Mouse (Mus musculus): ENCODE measurements around the gene Serpinb9b. TPM values are rescaled to one million over a fixed set of nuclear protein-coding genes. Genes with fewer than 3 reads are reported as not detected.

The Serpinb9b gene
- total RNA-seq, 2 experiments from 2014 or later = not detected

GRCm38 (mm10) chr13:33067387-33067977, 40.3 kb downstream of the Serpinb9b start:
- Histone ChIP-seq H3K27ac (no peak overlapping the region), H3K4me3 (no peak overlapping the region)
- TF ChIP-seq CTCF (conservative IDR thresholded peaks at IDR 0.05) = no peak
- DNase-seq (ENCODE audit: low spot score in 2 of 2) = no peak

DNA sequence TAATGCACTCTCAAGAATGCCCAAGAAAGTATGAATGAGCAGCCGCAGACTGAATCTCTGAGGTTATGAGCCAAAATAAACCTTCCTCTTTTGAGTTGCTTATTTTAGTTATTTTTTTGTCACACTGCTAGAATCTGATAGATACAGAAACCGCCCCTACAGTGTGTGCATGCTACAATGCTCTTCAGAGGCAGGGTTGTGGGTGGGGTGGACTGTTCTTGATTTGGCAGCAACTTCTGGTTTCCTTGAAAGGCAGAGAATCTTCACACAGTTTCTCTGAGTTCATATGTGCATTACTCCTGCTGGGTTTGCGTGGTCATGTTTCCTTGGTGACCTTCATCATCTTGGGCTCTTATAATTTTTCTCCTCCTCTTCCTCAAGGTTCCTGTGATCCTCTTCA, 40.9 kb downstream of the Serpinb9b start:
- H3K4me3 ChIP-seq = no peak overlapping the region
- H3K27ac ChIP-seq = no peak overlapping the region
- no peak for TF ChIP-seq CTCF (conservative IDR thresholded peaks at IDR 0.05)
- no peak for DNase-seq (ENCODE audit: low spot score in 2 of 2)

- H3K4me3 ChIP-seq = no peak overlapping the region
- no peak for DNase-seq (ENCODE audit: low spot score in 2 of 2)
These were observed 44.6 kb downstream of the Serpinb9b start for GRCm38 (mm10) chr13:33071776-33072175.

DNA sequence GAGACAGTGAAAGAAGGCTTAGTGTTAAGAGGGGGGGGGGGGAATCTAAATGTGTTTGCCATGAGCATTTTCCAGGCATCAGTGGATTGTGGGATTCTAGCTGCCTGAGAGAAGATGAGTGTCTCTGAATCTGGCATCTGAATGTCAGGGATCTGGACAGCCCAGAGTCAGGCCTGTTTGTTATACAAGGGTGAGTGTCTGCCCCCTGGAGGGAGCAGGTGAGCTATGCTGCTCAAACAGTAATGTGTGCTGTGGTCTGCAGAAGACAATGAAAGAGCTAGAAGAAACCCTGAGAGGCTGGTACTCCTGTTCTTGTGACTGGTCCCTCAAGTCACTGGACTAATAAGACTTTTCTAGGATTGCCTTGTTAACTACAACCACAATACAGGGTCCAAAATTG, 46.8 kb downstream of the Serpinb9b start:
- no peak for DNase-seq (ENCODE audit: low spot score in 2 of 2)
- peak; percentile 69 for TF ChIP-seq CTCF (conservative IDR thresholded peaks at IDR 0.05)
- H3K27ac ChIP-seq = no peak overlapping the region
- H3K4me3 ChIP-seq = no peak overlapping the region

More at GRCm38 (mm10) chr13:33071776-33072175, 44.6 kb downstream of the Serpinb9b start:
- TF ChIP-seq CTCF (conservative IDR thresholded peaks at IDR 0.05) = no peak
- no peak overlapping the region for H3K27ac ChIP-seq

DNA sequence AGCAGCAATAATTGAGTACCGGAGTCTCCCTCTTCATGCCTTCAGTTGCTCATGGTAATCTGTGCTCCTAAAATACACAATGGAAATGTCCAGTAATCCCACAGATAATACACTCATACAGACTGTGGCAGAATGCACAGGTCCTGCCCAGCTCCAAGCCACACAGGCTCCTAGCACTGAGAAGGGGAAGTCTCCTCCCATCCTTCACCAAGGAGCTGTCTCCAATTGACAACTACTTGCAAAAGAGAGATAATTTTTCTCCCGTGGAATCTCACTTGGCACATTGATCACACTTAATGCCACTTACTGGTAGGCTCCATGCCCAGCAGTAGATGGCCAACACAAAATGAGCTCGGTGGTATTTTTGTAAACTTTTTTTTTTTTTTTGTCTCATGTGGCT, 49.0 kb downstream of the Serpinb9b start:
- DNase-seq (ENCODE audit: low spot score in 2 of 2) = no peak
- TF ChIP-seq CTCF (conservative IDR thresholded peaks at IDR 0.05) = no peak
- no peak overlapping the region for H3K4me3 ChIP-seq
- H3K27ac ChIP-seq = no peak overlapping the region

- TF ChIP-seq CTCF (conservative IDR thresholded peaks at IDR 0.05) = no peak
- no peak overlapping the region for H3K27ac ChIP-seq
- no peak for DNase-seq (ENCODE audit: low spot score in 2 of 2)
- H3K4me3 ChIP-seq = no peak overlapping the region
These were observed 49.9 kb downstream of the Serpinb9b start for GRCm38 (mm10) chr13:33077026-33077685.

GRCm38 (mm10) chr13:33078056-33078705, 51.0 kb downstream of the Serpinb9b start, which contains the start of gene Serpinb1b:
Gene Serpinb1b (plus strand): TSS chr13:33078575.
- TF ChIP-seq CTCF (conservative IDR thresholded peaks at IDR 0.05) = no peak
- no peak within 1 kb of the TSS for H3K4me3 ChIP-seq
- H3K27ac ChIP-seq = no peak within 1 kb of the TSS
- DNase-seq (ENCODE audit: low spot score in 2 of 2) = no peak

GRCm38 (mm10) chr13:33079391-33079790, 52.2 kb downstream of the Serpinb9b start:
- H3K27ac ChIP-seq = no peak overlapping the region
- TF ChIP-seq CTCF (conservative IDR thresholded peaks at IDR 0.05) = peak; percentile 78
- no peak overlapping the region for H3K4me3 ChIP-seq
- no peak for DNase-seq (ENCODE audit: low spot score in 2 of 2)

DNA sequence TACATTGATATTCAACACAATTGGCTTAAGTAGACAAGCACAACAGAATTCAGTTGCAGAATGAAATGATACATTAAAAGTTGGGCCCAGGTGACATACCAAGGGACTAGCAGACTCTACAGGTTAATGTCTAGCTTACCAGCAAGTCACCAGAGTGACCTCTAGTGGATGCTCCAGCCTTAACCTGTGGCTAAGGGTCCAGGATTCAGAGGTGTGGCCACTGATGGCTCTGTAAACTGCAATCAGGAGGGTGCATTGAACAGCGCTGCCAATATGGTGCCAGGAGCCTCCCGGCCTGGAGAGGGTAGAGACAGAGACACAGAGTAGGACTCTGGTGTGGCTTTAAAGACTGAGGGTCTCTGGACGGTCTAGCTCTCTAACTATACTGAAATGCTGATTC, 53.1 kb downstream of the Serpinb9b start:
- peak; percentile 52 for TF ChIP-seq CTCF (conservative IDR thresholded peaks at IDR 0.05)
- no peak for DNase-seq (ENCODE audit: low spot score in 2 of 2)
- Histone ChIP-seq H3K27ac (no peak overlapping the region), H3K4me3 (no peak overlapping the region)

DNA sequence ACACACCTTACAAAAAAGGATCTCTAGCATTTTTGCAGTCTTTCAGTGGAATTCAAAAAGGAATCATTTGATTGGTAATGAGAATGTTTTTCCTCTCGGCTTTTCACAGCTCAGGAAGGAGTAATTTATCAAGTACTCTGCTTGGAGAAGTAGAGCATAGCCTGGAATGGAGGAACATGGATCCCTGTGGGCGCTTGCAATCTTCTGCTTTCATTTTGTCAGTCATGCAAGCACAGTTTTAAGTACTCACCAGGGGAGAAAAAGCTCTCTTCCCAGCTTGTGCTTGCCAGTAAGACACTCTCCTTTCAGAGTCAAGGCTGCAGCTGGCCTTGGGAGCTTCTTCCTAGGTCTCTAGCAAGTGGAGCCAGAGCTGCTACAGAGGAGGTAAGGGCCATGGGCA, 56.6 kb downstream of the Serpinb9b start:
- no peak for DNase-seq (ENCODE audit: low spot score in 2 of 2)
- no peak overlapping the region for H3K4me3 ChIP-seq
- TF ChIP-seq CTCF (conservative IDR thresholded peaks at IDR 0.05) = no peak
- peak overlapping the region; percentile 18; the same call in 1 of the 2 replicates for H3K27ac ChIP-seq

- DNase-seq (ENCODE audit: low spot score in 2 of 2) = no peak
- H3K27ac ChIP-seq = peak overlapping the region; percentile 69
- no peak for TF ChIP-seq CTCF (conservative IDR thresholded peaks at IDR 0.05)
- no peak overlapping the region for H3K4me3 ChIP-seq
These were observed 57.9 kb downstream of the Serpinb9b start for GRCm38 (mm10) chr13:33084975-33085694.

DNA sequence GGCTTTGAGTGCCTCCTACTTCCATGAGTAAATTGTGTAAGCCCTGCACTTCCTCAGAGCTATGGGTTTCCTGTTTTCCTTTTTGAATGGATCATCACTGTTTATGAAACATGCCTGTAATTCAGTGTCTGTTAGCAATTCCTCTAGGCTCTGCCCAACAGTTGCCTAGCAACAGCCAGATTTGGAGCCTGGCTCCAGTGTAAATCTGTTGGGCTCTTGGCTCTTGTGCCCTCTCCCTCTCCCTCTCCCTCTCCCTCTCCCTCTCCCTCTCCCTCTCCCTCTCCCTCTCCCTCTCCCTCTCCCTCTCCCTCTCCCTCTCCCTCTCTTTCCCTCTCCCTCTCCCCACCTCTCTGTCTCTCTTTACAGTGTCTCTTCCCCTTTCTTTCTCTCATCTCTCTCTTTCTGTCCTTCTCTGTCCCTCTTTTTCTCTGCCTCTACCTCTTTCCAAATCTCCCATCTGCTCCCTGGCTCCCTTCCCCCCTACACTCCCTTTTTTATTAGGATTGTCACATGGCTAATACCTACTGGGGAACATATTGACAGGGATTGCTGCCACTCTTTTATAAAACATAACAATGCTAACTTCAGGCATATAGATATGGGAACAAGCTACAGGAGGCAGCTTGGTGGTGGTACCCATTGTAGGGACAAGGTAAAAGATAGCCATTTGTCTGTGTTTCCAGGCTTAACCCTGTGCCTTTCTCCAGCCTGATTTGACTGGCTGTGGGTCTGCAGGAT, 58.6 kb downstream of the Serpinb9b start:
- Histone ChIP-seq H3K4me3 (no peak overlapping the region), H3K27ac (peak overlapping the region; percentile 80)
- TF ChIP-seq CTCF (conservative IDR thresholded peaks at IDR 0.05) = no peak
- peak; percentile 47 to 81 for DNase-seq (ENCODE audit: low spot score in 2 of 2)
